Mouse (Mus musculus) stomach, embryonic 14.5 days (tissue): ENCODE results near the gene Clec4f. TPM values are rescaled to one million over a fixed set of nuclear protein-coding genes. Genes with fewer than 3 reads are reported as not detected.

Experiments used
- ATAC-seq: fragments of 200-750 bp; cut with Nextera tagmentation; 2 replicates; pipeline ENCODE4 v1.8.0; 2017; ENCODE audit warnings: low read depth, moderate TSS enrichment; ENCODE audit not compliant: insufficient number of reproducible peaks, insufficient read depth, low FRiP score
- H3K27ac ChIP-seq: fragments of 300-500 bp; sonication (generic); 2 replicates; pipeline ENCODE4 v1.5.1; 2014; ENCODE audit warnings: mild to moderate bottlenecking, low read length, moderate library complexity, mixed read lengths
- H3K27me3 ChIP-seq: fragments of 300-500 bp; sonication (generic); 2 replicates; pipeline ENCODE4 v1.6.1; 2014; ENCODE audit warnings: low read length, control low read depth, mixed read lengths; ENCODE audit not compliant: control insufficient read depth, insufficient read depth
- H3K36me3 ChIP-seq: fragments of 300-500 bp; sonication (generic); 2 replicates; pipeline ENCODE4 v1.6.1; 2014; ENCODE audit warnings: mild to moderate bottlenecking, control low read depth, low read length, moderate library complexity, mixed read lengths; ENCODE audit not compliant: control insufficient read depth, insufficient read depth
- H3K4me1 ChIP-seq: fragments of 300-500 bp; sonication (generic); 2 replicates; pipeline ENCODE4 v1.6.1; 2014; ENCODE audit warnings: low read length, control low read depth, mixed read lengths; ENCODE audit not compliant: control insufficient read depth, insufficient read depth
- H3K4me2 ChIP-seq: fragments of 300-500 bp; sonication (generic); replicated peaks from 2 replicates; pipeline ENCODE4 v1.6.1; 2014; ENCODE audit warnings: low read depth, low read length, control low read depth
- H3K4me3 ChIP-seq: fragments of 300-500 bp; sonication (generic); 2 replicates; pipeline ENCODE4 v1.5.1; 2014; ENCODE audit warnings: low read depth, low read length, control low read depth
- H3K9ac ChIP-seq: fragments of 300-500 bp; sonication (generic); replicated peaks from 2 replicates; pipeline ENCODE4 v1.6.1; 2014; ENCODE audit warnings: low read depth, mild to moderate bottlenecking, control low read depth, low read length, moderate library complexity, mixed read lengths
- H3K9me3 ChIP-seq: fragments of 300-500 bp; sonication (generic); 2 replicates; pipeline ENCODE4 v1.6.1; 2016; ENCODE audit warnings: low read depth, low read length, control low read depth; ENCODE audit not compliant: control insufficient read depth
- WGBS: fragments of 180-500 bp; shearing (Covaris S2); extraction: QIAGEN DNeasy Blood & Tissue Kit; methylation state at CpG from one replicate; pipeline ENCODE4 v1.1.7; 2014; 5-methylcytosine and 5-hydroxymethylcytosine counted together
- polyA plus RNA-seq: library from polyadenylated mRNA; unstranded; fragments of >200 nt; fragmentation: Nextera tagmentation; extraction: Ambion mirVana; gene quantifications from 2 replicates; pipeline ENCODE4 v1.2.1, GENCODE M21; 2014

The Clec4f gene
- polyA plus RNA-seq, 1 experiment from 2014 or later = not detected

GRCm38 (mm10) chr6:83597988-83598387 is 58.0 kb downstream of the Clec4f start:
- no peak overlapping the region for H3K4me3 ChIP-seq
- H3K4me1 ChIP-seq = no peaks in the 10 kb centered on the region
- H3K27me3 ChIP-seq = no peaks in the 10 kb centered on the region
- H3K9ac ChIP-seq = no peak overlapping the region
- no peak overlapping the region for H3K4me2 ChIP-seq
- no peaks in the 10 kb centered on the region for H3K9me3 ChIP-seq
- ATAC-seq = no peak
- WGBS = 42% methylated on average over 3 of the region's 3 CpGs
- no peaks in the 10 kb centered on the region for H3K36me3 ChIP-seq
- H3K27ac ChIP-seq = no peak overlapping the region

- H3K9ac ChIP-seq = no peak overlapping the region
- H3K36me3 ChIP-seq = no peaks in the 10 kb centered on the region
- H3K4me1 ChIP-seq = no peaks in the 10 kb centered on the region
- no peak for ATAC-seq
- no peak overlapping the region for H3K27ac ChIP-seq
- H3K4me2 ChIP-seq = no peak overlapping the region
- H3K9me3 ChIP-seq = no peaks in the 10 kb centered on the region
- no peaks in the 10 kb centered on the region for H3K27me3 ChIP-seq
- no peak overlapping the region for H3K4me3 ChIP-seq
- WGBS = 94% methylated on average over 2 of the region's 2 CpGs
Measured at GRCm38 (mm10) chr6:83595035-83595434, 61.0 kb downstream of the Clec4f start.

Other genes starting within 250 kb of the Clec4f start
- 43.7 and 49.2 TPM in 2 replicates for gene Tet3, start 197.1 kb downstream of the Clec4f start, polyA plus RNA-seq
- gene Dguok, start 149.2 kb downstream of the Clec4f start, polyA plus RNA-seq = 81.3 and 95.0 TPM in 2 replicates
- 1,372 and 1,469 TPM in 2 replicates for gene Actg2, start 119.9 kb downstream of the Clec4f start, polyA plus RNA-seq
- gene Stambp, start 83.5 kb downstream of the Clec4f start, polyA plus RNA-seq = 28.0 and 28.3 TPM in 2 replicates
- not detected in 2 replicates for gene Cd207, start 21.7 kb upstream of the Clec4f start, polyA plus RNA-seq
- not detected in 2 replicates for gene Vax2, start 55.1 kb upstream of the Clec4f start, polyA plus RNA-seq
- 0.42 and 0.45 TPM in 2 replicates for gene Atp6v1b1, start 86.8 kb upstream of the Clec4f start, polyA plus RNA-seq
- 0.20 TPM in 1 of 2 replicates, not detected in the other for gene Ankrd53, start 106.5 kb upstream of the Clec4f start, polyA plus RNA-seq
- 68.1 and 75.4 TPM in 2 replicates for gene Tex261, start 119.6 kb upstream of the Clec4f start, polyA plus RNA-seq
- gene Nagk, start 138.8 kb upstream of the Clec4f start, polyA plus RNA-seq = 61.5 and 63.1 TPM in 2 replicates
- gene Paip2b, start 175.6 kb upstream of the Clec4f start, polyA plus RNA-seq = 20.7 and 22.0 TPM in 2 replicates
- gene Zfp638, start 210.9 kb upstream of the Clec4f start, polyA plus RNA-seq = 92.0 and 94.4 TPM in 2 replicates